Mouse (Mus musculus) C3H10T1/2 (cell line): ENCODE measurements around the gene Ces4a. TPM values are rescaled to one million over a fixed set of nuclear protein-coding genes. Genes with fewer than 3 reads are reported as not detected.

ENCODE experiments used
- polyA plus RNA-seq, 2 experiments: library from polyadenylated mRNA; unstranded; fragments of >200 nt; fragmentation: generic; extraction: Trizol; gene quantifications; one replicate each; pipeline ENCODE4 v1.2.1; 2012; ENCODE audit warnings: missing spikeins in 2 of 2

The Ces4a gene
- polyA plus RNA-seq: under 1 TPM in 1 of 2 experiments, not detected in 1; 0.09 TPM

GRCm38 (mm10) chr8:105131509-105131908 is at the start of gene Ces4a:
Gene Ces4a (plus strand): TSS chr8:105131800.

GRCm38 (mm10) chr8:105083449-105084050 is 48.0 kb upstream of the Ces4a start, which contains the start of gene Ces3b:
Gene Ces3b (plus strand): TSS chr8:105083753.

GRCm38 (mm10) chr8:105170381-105171115 is 38.9 kb downstream of the Ces4a start, which contains the start of gene Cbfb:
Gene Cbfb (plus strand): TSS chr8:105170674.

Other genes with a start within 250 kb of the Ces4a start
- gene Ces2e, start 205.5 kb upstream of the Ces4a start, polyA plus RNA-seq: under 1 TPM; 0.05 to 0.12 TPM
- gene Ces2f, start 184.4 kb upstream of the Ces4a start, polyA plus RNA-seq: under 1 TPM in 1 of 2 experiments, not detected in 1; 0.01 TPM
- 1 to 10 TPM; 1.3 to 4.9 TPM for gene Ces2g, start 170.1 kb upstream of the Ces4a start, polyA plus RNA-seq
- not detected for gene Ces2h, start 130.9 kb upstream of the Ces4a start, polyA plus RNA-seq
- gene Ces3a, start 83.2 kb upstream of the Ces4a start, polyA plus RNA-seq: not detected
- gene Ces3b, start 48.0 kb upstream of the Ces4a start, polyA plus RNA-seq: not detected
- gene Cbfb, start 38.9 kb downstream of the Ces4a start, polyA plus RNA-seq: 10 to 100 TPM in 1 of 2 experiments, 1 to 10 TPM in 1; 3.5 to 16.1 TPM
- gene D230025D16Rik, start 93.3 kb downstream of the Ces4a start, polyA plus RNA-seq: 10 to 100 TPM in 1 of 2 experiments, 1 to 10 TPM in 1; 2.5 to 11.6 TPM
- gene B3gnt9, start 123.4 kb downstream of the Ces4a start, polyA plus RNA-seq: 10 to 100 TPM in 1 of 2 experiments, 1 to 10 TPM in 1; 2.2 to 24.1 TPM
- 10 to 100 TPM; 26.7 to 37.4 TPM for gene Tradd, start 132.8 kb downstream of the Ces4a start, polyA plus RNA-seq
- 10 to 100 TPM in 1 of 2 experiments, 1 to 10 TPM in 1; 8.3 to 13.5 TPM for gene Fbxl8, start 132.8 kb downstream of the Ces4a start, polyA plus RNA-seq
- gene Hsf4, start 138.0 kb downstream of the Ces4a start, polyA plus RNA-seq: under 1 TPM; 0.02 to 0.42 TPM
- gene Nol3, start 144.3 kb downstream of the Ces4a start, polyA plus RNA-seq: under 1 TPM; 0.12 to 0.26 TPM
- 10 to 100 TPM in 1 of 2 experiments, 1 to 10 TPM in 1; 4.3 to 13.5 TPM for gene 4931428F04Rik, start 158.1 kb downstream of the Ces4a start, polyA plus RNA-seq
- gene Exoc3l, start 164.3 kb downstream of the Ces4a start, polyA plus RNA-seq: 1 to 10 TPM in 1 of 2 experiments, under 1 TPM in 1; 0.60 to 3.1 TPM
- 10 to 100 TPM; 32.9 to 35.0 TPM for gene E2f4, start 165.9 kb downstream of the Ces4a start, polyA plus RNA-seq
- gene Elmo3, start 173.8 kb downstream of the Ces4a start, polyA plus RNA-seq: under 1 TPM; 0.18 to 0.99 TPM
- 1 to 10 TPM; 1.2 to 1.6 TPM for gene Lrrc29, start 194.5 kb downstream of the Ces4a start, polyA plus RNA-seq
- gene Tmem208, start 194.6 kb downstream of the Ces4a start, polyA plus RNA-seq: 100 to 1,000 TPM in 1 of 2 experiments, 10 to 100 TPM in 1; 87.7 to 101 TPM
- gene Fhod1, start 216.2 kb downstream of the Ces4a start, polyA plus RNA-seq: 10 to 100 TPM; 11.2 to 35.4 TPM
- 1 to 10 TPM; 1.4 to 8.8 TPM for gene Slc9a5, start 217.0 kb downstream of the Ces4a start, polyA plus RNA-seq
- gene Plekhg4, start 241.5 kb downstream of the Ces4a start, polyA plus RNA-seq: 10 to 100 TPM in 1 of 2 experiments, 1 to 10 TPM in 1; 1.0 to 13.3 TPM